Mouse (Mus musculus): Measurements from ENCODE around the gene Mdm2. TPM values are rescaled to one million over a fixed set of nuclear protein-coding genes. Genes with fewer than 3 reads are reported as not detected.
"Not testable (repeated sequence)": the region's sequence is repeated elsewhere in the genome, so short reads cannot be mapped to it uniquely, and the experiment has no call there.

The Mdm2 gene
- total RNA-seq, 2 experiments from 2014 or later: 52.3 to 52.5 TPM

GRCm38 (mm10) chr10:117749787-117750343, 39.3 kb upstream of the Mdm2 start:
- DNase-seq: no peak
- intact Hi-C loops (cut with DNase I): no loop called here

GRCm38 (mm10) chr10:117749050-117749686, 38.6 kb upstream of the Mdm2 start:
- DNase-seq: no peak
- intact Hi-C loops (cut with DNase I): no loop called here

- intact Hi-C loops (cut with DNase I): no loop called here
Observed at GRCm38 (mm10) chr10:117748276-117749049, 37.9 kb upstream of the Mdm2 start.

GRCm38 (mm10) chr10:117747711-117748110, 37.2 kb upstream of the Mdm2 start:
- no peak for DNase-seq
- intact Hi-C loops (cut with DNase I): no loop called here

More at GRCm38 (mm10) chr10:117748276-117749049, 37.9 kb upstream of the Mdm2 start:
- DNase-seq: no peak

- intact Hi-C loops (cut with DNase I): no loop called here
- DNase-seq: peak; percentile 99
Observed at GRCm38 (mm10) chr10:117746297-117746883, 35.8 kb upstream of the Mdm2 start, which contains the start of gene Slc35e3. Gene Slc35e3 (minus strand): TSS chr10:117746365.

- DNase-seq: peak in 1 of 2 experiments; percentile 14
- intact Hi-C loops (cut with DNase I): not testable (repeated sequence)
Observed at GRCm38 (mm10) chr10:117745570-117746296, 35.2 kb upstream of the Mdm2 start.

- intact Hi-C loops (cut with DNase I): no loop called here
- DNase-seq: no peak
Observed at GRCm38 (mm10) chr10:117743917-117744316, 33.4 kb upstream of the Mdm2 start.

- intact Hi-C loops (cut with DNase I): no loop called here
- no peak for DNase-seq
Observed at GRCm38 (mm10) chr10:117743182-117743581, 32.6 kb upstream of the Mdm2 start.

- DNase-seq: no peak
- intact Hi-C loops (cut with DNase I): no loop called here
Observed at GRCm38 (mm10) chr10:117742618-117743017, 32.1 kb upstream of the Mdm2 start.

GRCm38 (mm10) chr10:117741698-117742475, 31.3 kb upstream of the Mdm2 start:
- intact Hi-C loops (cut with DNase I): no loop called here
- no peak for DNase-seq

- no peak for DNase-seq
- intact Hi-C loops (cut with DNase I): no loop called here
Observed at GRCm38 (mm10) chr10:117740921-117741320, 30.4 kb upstream of the Mdm2 start.

- no peak for DNase-seq
- intact Hi-C loops (cut with DNase I): no loop called here
Observed at GRCm38 (mm10) chr10:117740171-117740570, 29.6 kb upstream of the Mdm2 start.

- no peak for DNase-seq
- intact Hi-C loops (cut with DNase I): no loop called here
Observed at GRCm38 (mm10) chr10:117739648-117739948, 29.0 kb upstream of the Mdm2 start.

GRCm38 (mm10) chr10:117738928-117739647, 28.5 kb upstream of the Mdm2 start:
- no peak for DNase-seq
- intact Hi-C loops (cut with DNase I): no loop called here

- intact Hi-C loops (cut with DNase I): no loop called here
- no peak for DNase-seq
Observed at GRCm38 (mm10) chr10:117738140-117738921, 27.8 kb upstream of the Mdm2 start.

- intact Hi-C loops (cut with DNase I): not testable (repeated sequence)
Observed at GRCm38 (mm10) chr10:117737498-117737897, 26.9 kb upstream of the Mdm2 start.

GRCm38 (mm10) chr10:117737075-117737474, 26.5 kb upstream of the Mdm2 start:
- DNase-seq: no peak

More at GRCm38 (mm10) chr10:117737498-117737897, 26.9 kb upstream of the Mdm2 start:
- not testable (repeated sequence) for DNase-seq

GRCm38 (mm10) chr10:117736573-117736972, 26.0 kb upstream of the Mdm2 start:
- intact Hi-C loops (cut with DNase I): no loop called here
- no peak for DNase-seq

More at GRCm38 (mm10) chr10:117737075-117737474, 26.5 kb upstream of the Mdm2 start:
- intact Hi-C loops (cut with DNase I): no loop called here

All from heart, postnatal 14 days (tissue).